Mouse (Mus musculus) stomach, embryonic 16.5 days (tissue): Measurements from ENCODE around the gene Rarres2. TPM values are rescaled to one million over a fixed set of nuclear protein-coding genes. Genes with fewer than 3 reads are reported as not detected.

Experiments
- ATAC-seq: fragments of 200-750 bp; cut with Nextera tagmentation; 2 replicates; pipeline ENCODE4 v1.8.0; 2017; ENCODE audit warnings: moderate number of reproducible peaks, moderate TSS enrichment; ENCODE audit not compliant: insufficient read depth, low FRiP score
- H3K27ac ChIP-seq: fragments of 300-500 bp; sonication (generic); 2 replicates; pipeline ENCODE4 v1.5.1; 2014; ENCODE audit warnings: low read length
- H3K27me3 ChIP-seq: fragments of 300-500 bp; sonication (generic); 2 replicates; pipeline ENCODE4 v1.6.1; 2014; ENCODE audit warnings: low read length, control low read depth, mixed read lengths; ENCODE audit not compliant: control insufficient read depth, insufficient read depth
- H3K36me3 ChIP-seq: fragments of 300-500 bp; sonication (generic); 2 replicates; pipeline ENCODE4 v1.6.1; 2014; ENCODE audit warnings: low read length; ENCODE audit not compliant: control insufficient read depth, insufficient read depth
- H3K4me1 ChIP-seq: fragments of 300-500 bp; sonication (generic); 2 replicates; pipeline ENCODE4 v1.6.1; 2014; ENCODE audit warnings: low read length, control low read depth, mixed read lengths; ENCODE audit not compliant: control insufficient read depth, insufficient read depth
- H3K4me2 ChIP-seq: fragments of 300-500 bp; sonication (generic); 2 replicates; pipeline ENCODE4 v1.6.1; 2014; ENCODE audit warnings: low read depth, low read length, mixed read lengths
- H3K4me3 ChIP-seq: fragments of 300-500 bp; sonication (generic); replicated peaks from 2 replicates; pipeline ENCODE4 v1.5.1; 2014; ENCODE audit warnings: mild to moderate bottlenecking, low read length
- H3K9ac ChIP-seq: fragments of 300-500 bp; sonication (generic); 2 replicates; pipeline ENCODE4 v1.6.1; 2014; ENCODE audit warnings: low read length
- H3K9me3 ChIP-seq: fragments of 300-500 bp; sonication (generic); replicated peaks from 2 replicates; pipeline ENCODE4 v1.6.1; 2016; ENCODE audit warnings: low read length, control low read depth; ENCODE audit not compliant: control insufficient read depth
- WGBS: fragments of 180-500 bp; shearing (Covaris S2); extraction: QIAGEN DNeasy Blood & Tissue Kit; methylation state at CpG from one replicate; pipeline ENCODE4 v1.1.7; 2014; 5-methylcytosine and 5-hydroxymethylcytosine counted together
- polyA plus RNA-seq: library from polyadenylated mRNA; unstranded; fragments of >200 nt; fragmentation: Nextera tagmentation; extraction: Ambion mirVana; gene quantifications from 2 replicates; pipeline ENCODE4 v1.2.1, GENCODE M21; 2015

Rarres2 gene
- polyA plus RNA-seq, 1 experiment from 2014 or later: 122 TPM

GRCm38 (mm10) chr6:48589194-48589750 lies 16.7 kb upstream of the Rarres2 start, which contains the start of gene Gm45021:
TSS of gene Gm45021 (plus strand) at chr6:48589610.
- Histone ChIP-seq H3K36me3 (no peaks in the 10 kb centered on the region), H3K27ac (peak within 1 kb of the TSS; percentile 78), H3K4me3 (no peak within 1 kb of the TSS), H3K9me3 (no peaks in the 10 kb centered on the region), H3K27me3 (no peaks in the 10 kb centered on the region), H3K4me2 (no peak within 1 kb of the TSS), H3K4me1 (peaks cover 7% of the 10 kb centered on the region; the same call in 1 of the 2 replicates), H3K9ac (no peak within 1 kb of the TSS)
- ATAC-seq: no peak
- 36% methylated on average over 6 of the region's 6 CpGs for WGBS

- H3K4me3 ChIP-seq: no peak overlapping the region
- no peak overlapping the region for H3K4me2 ChIP-seq
- no peaks in the 10 kb centered on the region for H3K27me3 ChIP-seq
- H3K36me3 ChIP-seq: no peaks in the 10 kb centered on the region
- H3K27ac ChIP-seq: no peak overlapping the region
- peaks cover 18% of the 10 kb centered on the region for H3K4me1 ChIP-seq
- ATAC-seq: no peak
- H3K9ac ChIP-seq: no peak overlapping the region
- WGBS: 69% methylated on average over 3 of the region's 3 CpGs
- H3K9me3 ChIP-seq: no peaks in the 10 kb centered on the region
Observed at GRCm38 (mm10) chr6:48582037-48582436, 9.4 kb upstream of the Rarres2 start.

- peaks cover 18% of the 10 kb centered on the region for H3K4me1 ChIP-seq
- no peaks in the 10 kb centered on the region for H3K36me3 ChIP-seq
- H3K9me3 ChIP-seq: no peaks in the 10 kb centered on the region
- no peak overlapping the region for H3K27ac ChIP-seq
- H3K27me3 ChIP-seq: no peaks in the 10 kb centered on the region
- WGBS: 30% methylated on average over 3 of the region's 3 CpGs
- H3K4me3 ChIP-seq: no peak overlapping the region
- no peak overlapping the region for H3K4me2 ChIP-seq
- no peak; the same call in 1 of the 2 replicates for ATAC-seq
- H3K9ac ChIP-seq: no peak overlapping the region
Observed at GRCm38 (mm10) chr6:48581257-48581656, 8.7 kb upstream of the Rarres2 start.

- WGBS: 16% methylated on average over 5 of the region's 5 CpGs
- peaks cover 18% of the 10 kb centered on the region for H3K4me1 ChIP-seq
- H3K27me3 ChIP-seq: no peaks in the 10 kb centered on the region
- ATAC-seq: peak; percentile 59; the same call in 1 of the 2 replicates
- no peaks in the 10 kb centered on the region for H3K9me3 ChIP-seq
- H3K9ac ChIP-seq: peak overlapping the region; percentile 34
- H3K27ac ChIP-seq: peak overlapping the region; percentile 82
- no peaks in the 10 kb centered on the region for H3K36me3 ChIP-seq
- H3K4me2 ChIP-seq: peak overlapping the region; percentile 11; the same call in 1 of the 2 replicates
- no peak overlapping the region for H3K4me3 ChIP-seq
Observed at GRCm38 (mm10) chr6:48579215-48579648, 6.6 kb upstream of the Rarres2 start.

GRCm38 (mm10) chr6:48578736-48579135 lies 6.1 kb upstream of the Rarres2 start:
- Histone ChIP-seq H3K9ac (no peak overlapping the region), H3K27me3 (no peaks in the 10 kb centered on the region), H3K4me3 (no peak overlapping the region), H3K36me3 (no peaks in the 10 kb centered on the region), H3K4me2 (peak overlapping the region; percentile 11; the same call in 1 of the 2 replicates), H3K27ac (peak overlapping the region; percentile 82), H3K9me3 (no peaks in the 10 kb centered on the region), H3K4me1 (peaks cover 18% of the 10 kb centered on the region)
- no peak for ATAC-seq
- 30% methylated on average over 5 of the region's 5 CpGs for WGBS

- no peaks in the 10 kb centered on the region for H3K36me3 ChIP-seq
- H3K9me3 ChIP-seq: no peaks in the 10 kb centered on the region
- H3K9ac ChIP-seq: no peak overlapping the region
- peaks cover 26% of the 10 kb centered on the region for H3K4me1 ChIP-seq
- no peak overlapping the region for H3K4me3 ChIP-seq
- ATAC-seq: no peak
- no peak overlapping the region for H3K4me2 ChIP-seq
- H3K27me3 ChIP-seq: no peaks in the 10 kb centered on the region
- peak overlapping the region; percentile 36; the same call in 1 of the 2 replicates for H3K27ac ChIP-seq
- WGBS: 64% methylated on average over 3 of the region's 3 CpGs
Observed at GRCm38 (mm10) chr6:48573981-48574380, 1.4 kb upstream of the Rarres2 start.

- no peak overlapping the region for H3K4me2 ChIP-seq
- H3K9ac ChIP-seq: peak overlapping the region; percentile 1; the same call in 1 of the 2 replicates
- H3K4me3 ChIP-seq: no peak overlapping the region
- peak overlapping the region; percentile 87 for H3K27ac ChIP-seq
- H3K36me3 ChIP-seq: no peaks in the 10 kb centered on the region
- ATAC-seq: no peak
- peaks cover 26% of the 10 kb centered on the region for H3K4me1 ChIP-seq
- H3K27me3 ChIP-seq: no peaks in the 10 kb centered on the region
- no peaks in the 10 kb centered on the region for H3K9me3 ChIP-seq
- WGBS: 40% methylated on average over 10 of the region's 10 CpGs
Observed at GRCm38 (mm10) chr6:48573280-48573679, 691 bp upstream of the Rarres2 start.

GRCm38 (mm10) chr6:48572014-48572413 lies 575 bp downstream of the Rarres2 start:
- Histone ChIP-seq H3K4me3 (peak overlapping the region; percentile 33), H3K36me3 (no peaks in the 10 kb centered on the region), H3K4me1 (peaks cover 26% of the 10 kb centered on the region), H3K27me3 (no peaks in the 10 kb centered on the region), H3K9me3 (no peaks in the 10 kb centered on the region), H3K4me2 (peak overlapping the region; percentile 49), H3K27ac (peak overlapping the region; percentile 87), H3K9ac (peak overlapping the region; percentile 59)
- no peak for ATAC-seq
- 87% methylated on average over 5 of the region's 5 CpGs for WGBS

GRCm38 (mm10) chr6:48569065-48569807 lies 3.4 kb downstream of the Rarres2 start:
- no peak for ATAC-seq
- H3K4me1 ChIP-seq: peaks cover 30% of the 10 kb centered on the region
- H3K4me2 ChIP-seq: 0 out of 2 replicates have a peak overlapping the region, but pooled peaks have one; percentile 19
- no peak overlapping the region for H3K4me3 ChIP-seq
- WGBS: 66% methylated on average over 8 of the region's 8 CpGs
- H3K9me3 ChIP-seq: no peaks in the 10 kb centered on the region
- peak overlapping the region; percentile 44; the same call in 1 of the 2 replicates for H3K27ac ChIP-seq
- no peaks in the 10 kb centered on the region for H3K36me3 ChIP-seq
- H3K9ac ChIP-seq: peak overlapping the region; percentile 51; the same call in 1 of the 2 replicates
- no peaks in the 10 kb centered on the region for H3K27me3 ChIP-seq
